Mouse (Mus musculus) kidney, postnatal 10 days (tissue): ENCODE results near the gene Fam172a.

ENCODE experiments used
- DNase-seq: peaks from one replicate; pipeline ENCODE4 v3.0.0; 2021; ENCODE audit warnings: mixed read lengths

The Fam172a gene

GRCm38 (mm10) chr13:78200991-78201870 lies 499.4 kb downstream of the Fam172a start:
- peak; percentile 93 for DNase-seq

- no peak for DNase-seq
Measured at GRCm38 (mm10) chr13:78201871-78202565, 500.2 kb downstream of the Fam172a start.

- peak; percentile 65 for DNase-seq
Measured at GRCm38 (mm10) chr13:78202574-78203347, 500.9 kb downstream of the Fam172a start.

GRCm38 (mm10) chr13:78203348-78204061 lies 501.7 kb downstream of the Fam172a start:
- DNase-seq, result peak; percentile 69

- DNase-seq, result no peak
Measured at GRCm38 (mm10) chr13:78205426-78205825, 503.6 kb downstream of the Fam172a start.

- no peak for DNase-seq
Measured at GRCm38 (mm10) chr13:78206891-78207430, 505.1 kb downstream of the Fam172a start.

GRCm38 (mm10) chr13:78207796-78208645 lies 506.2 kb downstream of the Fam172a start:
- DNase-seq, result no peak

- DNase-seq, result no peak
Measured at GRCm38 (mm10) chr13:78208689-78209410, 507.0 kb downstream of the Fam172a start.

- no peak for DNase-seq
Measured at GRCm38 (mm10) chr13:78209611-78210028, 507.8 kb downstream of the Fam172a start.

GRCm38 (mm10) chr13:78210029-78210747 lies 508.4 kb downstream of the Fam172a start:
- DNase-seq, result peak; percentile 61

GRCm38 (mm10) chr13:78210748-78211089 lies 508.9 kb downstream of the Fam172a start:
- no peak for DNase-seq

GRCm38 (mm10) chr13:78211231-78212010 lies 509.6 kb downstream of the Fam172a start:
- DNase-seq, result no peak

- DNase-seq, result no peak
Measured at GRCm38 (mm10) chr13:78212111-78212510, 510.3 kb downstream of the Fam172a start.

- no peak for DNase-seq
Measured at GRCm38 (mm10) chr13:78213155-78213554, 511.3 kb downstream of the Fam172a start.

GRCm38 (mm10) chr13:78215223-78215622 lies 513.4 kb downstream of the Fam172a start:
- DNase-seq, result no peak
